Mouse (Mus musculus) lung, postnatal 0 days (tissue): ENCODE data around the gene Abhd6. TPM values are rescaled to one million over a fixed set of nuclear protein-coding genes. Genes with fewer than 3 reads are reported as not detected.

ENCODE experiments used
- ATAC-seq: fragments of 200-750 bp; cut with Nextera tagmentation; 2 replicates; pipeline ENCODE4 v1.8.0; 2017; ENCODE audit warnings: moderate library complexity
- DNase-seq: peaks from one replicate; pipeline ENCODE4 v3.0.0-alpha.2; 2016; ENCODE audit warnings: low spot score
- H3K27ac ChIP-seq: fragments of 300-500 bp; sonication (generic); 2 replicates; pipeline ENCODE4 v1.5.1; 2014; ENCODE audit warnings: antibody characterized with exemption, mild to moderate bottlenecking, low read length, mixed read lengths
- H3K27me3 ChIP-seq: fragments of 300-500 bp; sonication (generic); replicated peaks from 2 replicates; pipeline ENCODE4 v1.6.1; 2014; ENCODE audit warnings: low read length, mixed read lengths; ENCODE audit not compliant: insufficient read depth
- H3K36me3 ChIP-seq: fragments of 300-500 bp; sonication (generic); 2 replicates; pipeline ENCODE4 v1.6.1; 2014; ENCODE audit warnings: low read length, mixed read lengths; ENCODE audit not compliant: insufficient read depth
- H3K4me1 ChIP-seq: fragments of 300-500 bp; sonication (generic); 2 replicates; pipeline ENCODE4 v1.6.1; 2014; ENCODE audit warnings: antibody characterized with exemption, low read depth, low read length, mixed read lengths; ENCODE audit not compliant: insufficient read depth
- H3K4me2 ChIP-seq: fragments of 300-500 bp; sonication (generic); replicated peaks from 2 replicates; pipeline ENCODE4 v1.6.1; 2014; ENCODE audit warnings: low read depth, mild to moderate bottlenecking, low read length, moderate library complexity, mixed read lengths
- H3K4me3 ChIP-seq: fragments of 300-500 bp; sonication (generic); 2 replicates; pipeline ENCODE4 v1.5.1; 2014; ENCODE audit warnings: low read depth, low read length
- H3K9ac ChIP-seq: fragments of 300-500 bp; sonication (generic); replicated peaks from 2 replicates; pipeline ENCODE4 v1.6.1; 2014; ENCODE audit warnings: low read depth, mild to moderate bottlenecking
- H3K9me3 ChIP-seq: fragments of 300-500 bp; sonication (generic); 2 replicates; pipeline ENCODE4 v1.6.1; 2016; ENCODE audit warnings: low read length, mixed read lengths
- CTCF ChIP-seq: IDR thresholded peaks from 2 replicates; pipeline ENCODE4 v1.5.1; 2016; ENCODE audit warnings: antibody characterized with exemption, mild to moderate bottlenecking
- EP300 ChIP-seq: IDR thresholded peaks from 2 replicates; pipeline ENCODE4 v1.6.1; 2016; ENCODE audit warnings: antibody characterized with exemption, mild to moderate bottlenecking, control low read depth
- WGBS: fragments of 180-500 bp; shearing (Covaris S2); extraction: QIAGEN DNeasy Blood & Tissue Kit; methylation state at CpG from one replicate; pipeline ENCODE4 v1.1.7; 2014; 5-methylcytosine and 5-hydroxymethylcytosine counted together
- polyA plus RNA-seq: library from polyadenylated mRNA; unstranded; fragments of >200 nt; fragmentation: Nextera tagmentation; extraction: Ambion mirVana; gene quantifications from 2 replicates; pipeline ENCODE4 v1.2.1, GENCODE M21; 2015

Abhd6 gene
- polyA plus RNA-seq, 1 experiment from 2014 or later = 11.9 TPM

GRCm38 (mm10) chr14:8080718-8081117 lies 78.0 kb downstream of the Abhd6 start:
- Histone ChIP-seq H3K36me3 (peaks cover 12% of the 10 kb centered on the region; the same call in 1 of the 2 replicates), H3K27ac (peak overlapping the region; percentile 97), H3K4me1 (peaks cover 7% of the 10 kb centered on the region; the same call in 1 of the 2 replicates), H3K4me3 (peak overlapping the region; percentile 56), H3K9ac (peak overlapping the region; percentile 67), H3K27me3 (no peaks in the 10 kb centered on the region; the same call in 1 of the 2 replicates), H3K9me3 (no peaks in the 10 kb centered on the region), H3K4me2 (peak overlapping the region; percentile 62)
- DNase-seq (peak; percentile 76), ATAC-seq (peak; percentile 48)
- WGBS = 2% methylated on average over 11 of the region's 11 CpGs
- TF ChIP-seq CTCF = no peak
- no peak for TF ChIP-seq EP300

- peak; percentile 78 for DNase-seq
- WGBS = 88% methylated on average over 1 of the region's 1 CpGs
- no peak overlapping the region for H3K4me3 ChIP-seq
- peak; percentile 16; the same call in 1 of the 2 replicates for ATAC-seq
- TF ChIP-seq CTCF (no peak), EP300 (no peak)
- peaks cover 21% of the 10 kb centered on the region for H3K36me3 ChIP-seq
- no peak overlapping the region for H3K27ac ChIP-seq
- no peak overlapping the region for H3K9ac ChIP-seq
- no peaks in the 10 kb centered on the region; the same call in 1 of the 2 replicates for H3K27me3 ChIP-seq
- H3K4me1 ChIP-seq = peaks cover 7% of the 10 kb centered on the region; the same call in 1 of the 2 replicates
- H3K4me2 ChIP-seq = no peak overlapping the region
- no peaks in the 10 kb centered on the region for H3K9me3 ChIP-seq
These were observed 80.2 kb downstream of the Abhd6 start for GRCm38 (mm10) chr14:8082949-8083348.

GRCm38 (mm10) chr14:8089016-8089415 lies 86.3 kb downstream of the Abhd6 start:
- Histone ChIP-seq H3K36me3 (peaks cover 34% of the 10 kb centered on the region), H3K9ac (no peak overlapping the region), H3K4me3 (no peak overlapping the region), H3K4me2 (no peak overlapping the region), H3K27me3 (no peaks in the 10 kb centered on the region), H3K9me3 (no peaks in the 10 kb centered on the region), H3K4me1 (no peaks in the 10 kb centered on the region), H3K27ac (no peak overlapping the region)
- no peak for ATAC-seq
- no peak for DNase-seq
- WGBS = 90% methylated on average over 2 of the region's 2 CpGs
- TF ChIP-seq EP300 (no peak), CTCF (no peak)

GRCm38 (mm10) chr14:8092573-8092972 lies 89.9 kb downstream of the Abhd6 start:
- Histone ChIP-seq H3K27me3 (no peaks in the 10 kb centered on the region), H3K36me3 (peaks cover 14% of the 10 kb centered on the region; the same call in 1 of the 2 replicates), H3K4me2 (no peak overlapping the region), H3K27ac (no peak overlapping the region), H3K9me3 (no peaks in the 10 kb centered on the region), H3K9ac (no peak overlapping the region), H3K4me3 (no peak overlapping the region), H3K4me1 (peaks cover 7% of the 10 kb centered on the region; the same call in 1 of the 2 replicates)
- ATAC-seq (no peak), DNase-seq (peak; percentile 75)
- TF ChIP-seq CTCF (peak; percentile 66), EP300 (no peak)
- 88% methylated on average over 2 of the region's 2 CpGs for WGBS

- Histone ChIP-seq H3K4me3 (no peak overlapping the region), H3K27me3 (no peaks in the 10 kb centered on the region), H3K36me3 (peaks cover 13% of the 10 kb centered on the region; the same call in 1 of the 2 replicates), H3K27ac (no peak overlapping the region), H3K4me1 (peaks cover 10% of the 10 kb centered on the region; the same call in 1 of the 2 replicates), H3K9me3 (no peaks in the 10 kb centered on the region), H3K9ac (no peak overlapping the region), H3K4me2 (no peak overlapping the region)
- no peak for TF ChIP-seq EP300
- no peak for TF ChIP-seq CTCF
- ATAC-seq (no peak), DNase-seq (peak; percentile 38)
- WGBS = 59% methylated on average over 5 of the region's 5 CpGs
These were observed 90.7 kb downstream of the Abhd6 start for GRCm38 (mm10) chr14:8093427-8093826.

- 0 out of 2 replicates have a peak, but pooled peaks have one; percentile 2 for ATAC-seq
- TF ChIP-seq EP300 = no peak
- TF ChIP-seq CTCF = no peak
- 28% methylated on average over 3 of the region's 3 CpGs for WGBS
- Histone ChIP-seq H3K4me3 (no peak overlapping the region), H3K9ac (0 out of 2 replicates have a peak overlapping the region, but pooled peaks have one; percentile 9), H3K4me1 (peaks cover 10% of the 10 kb centered on the region; the same call in 1 of the 2 replicates), H3K27ac (peak overlapping the region; percentile 81), H3K27me3 (no peaks in the 10 kb centered on the region), H3K36me3 (peaks cover 7% of the 10 kb centered on the region; the same call in 1 of the 2 replicates), H3K4me2 (peak overlapping the region; percentile 48), H3K9me3 (no peaks in the 10 kb centered on the region)
- DNase-seq = peak; percentile 73
These were observed 92.3 kb downstream of the Abhd6 start for GRCm38 (mm10) chr14:8094931-8095561.
